Mouse (Mus musculus): Measurements from ENCODE around the gene Fam184b. TPM values are rescaled to one million over a fixed set of nuclear protein-coding genes. Genes with fewer than 3 reads are reported as not detected.

The Fam184b gene
- total and polyA plus RNA-seq, 3 experiments: not detected

- Histone ChIP-seq H3K36me3 (replicated peaks in 1 of 2; ENCODE audit: control insufficient read depth in 1 of 2, insufficient read depth in 1 of 2, low read length in 1 of 2) (peaks cover 28 to 58% of the 10 kb centered on the region in 2 experiments), H3K79me2 (replicated peaks; ENCODE audit: control insufficient read depth, extremely low read depth, insufficient read depth, poor library complexity, severe bottlenecking) (peaks cover 14% of the 10 kb centered on the region), H3K9me3 (replicated peaks; ENCODE audit: low read length) (no peaks in the 10 kb centered on the region), H3K27me3 (replicated peaks) (no peaks in the 10 kb centered on the region), H3K4me1 (ENCODE audit: control insufficient read depth in 1 of 2, insufficient read depth in 2 of 2) (peaks cover 13 to 57% of the 10 kb centered on the region in 2 experiments), H3K4me2 (ENCODE audit: insufficient read depth, low read depth, poor library complexity, severe bottlenecking) (no peak overlapping the region), H3K27ac (ENCODE audit: insufficient read depth, low read depth) (no peak overlapping the region), H3K9ac (ENCODE audit: insufficient read depth, low read depth) (no peak overlapping the region), H3K4me3 (replicated peaks in 1 of 3; ENCODE audit: low read depth in 2 of 3, low read length in 2 of 3, poor library complexity in 1 of 3) (no peak overlapping the region)
- DNase-seq (ENCODE audit: extremely low read depth): peak; percentile 61
- TF ChIP-seq HCFC1 (IDR thresholded peaks at IDR 0.05; ENCODE audit: low read depth, low read length) (no peak), MXI1 (IDR thresholded peaks at IDR 0.05; ENCODE audit: low read depth, low read length) (no peak), TCF12 (IDR thresholded peaks at IDR 0.05; ENCODE audit: low read depth, low read length) (peak; percentile 74; the same call in 1 of the 2 replicates), IRF4 (IDR thresholded peaks at IDR 0.05; ENCODE audit: low read depth, low read length) (peak; percentile 93), MEF2A (IDR thresholded peaks at IDR 0.05; ENCODE audit: borderline replicate concordance, low read depth, low read length) (peak; percentile 92), JUN (IDR thresholded peaks at IDR 0.05; ENCODE audit: insufficient read depth, low read depth, low read length) (peak; percentile 65), MAFK (IDR thresholded peaks at IDR 0.05; ENCODE audit: insufficient replicate concordance, low read length) (no peak), JUND (conservative IDR thresholded peaks at IDR 0.05; ENCODE audit: low read depth, low read length) (peak; percentile 85), EP300 (IDR thresholded peaks at IDR 0.05; ENCODE audit: low read length) (peak; percentile 88)
- dilution Hi-C loops (cut with MboI; ENCODE audit: extremely low pct_ligation_motif_present, extremely low pct_unique_long_range_greater_than_20kb, low sequenced_read_pairs) (no loop called here), in situ Hi-C loops (cut with MboI; ENCODE audit: low pct_ligation_motif_present, low pct_unique_long_range_greater_than_20kb, low sequenced_read_pairs) (no loop called here)
These were observed 40.5 kb upstream of the Fam184b start for GRCm38 (mm10) chr5:45679955-45680354.

GRCm38 (mm10) chr5:45677639-45678038 is 38.2 kb upstream of the Fam184b start:
- H3K4me2 ChIP-seq (ENCODE audit: insufficient read depth, low read depth, poor library complexity, severe bottlenecking): no peak overlapping the region
- H3K27ac ChIP-seq (ENCODE audit: insufficient read depth, low read depth): peak overlapping the region; percentile 49
- H3K9me3 ChIP-seq (replicated peaks; ENCODE audit: low read length): no peaks in the 10 kb centered on the region
- no peak overlapping the region for H3K4me3 ChIP-seq (replicated peaks in 1 of 3; ENCODE audit: low read depth in 2 of 3, low read length in 2 of 3, poor library complexity in 1 of 3)
- no peak for TF ChIP-seq GABPA (IDR thresholded peaks at IDR 0.05; ENCODE audit: insufficient replicate concordance, low read depth, low read length)
- TF ChIP-seq RCOR1 (conservative IDR thresholded peaks at IDR 0.05; ENCODE audit: low read depth, low read length): no peak
- TF ChIP-seq MYC (IDR thresholded peaks at IDR 0.05; ENCODE audit: low read depth, low read length): no peak
- TF ChIP-seq ELF1 (IDR thresholded peaks at IDR 0.05; ENCODE audit: low read depth, low read length): peak; percentile 18; the same call in 1 of the 2 replicates
- no peak for TF ChIP-seq NRF1 (IDR thresholded peaks at IDR 0.05; ENCODE audit: low read depth, low read length)
- TF ChIP-seq CHD2 (IDR thresholded peaks at IDR 0.05; ENCODE audit: low read length): no peak
- peaks cover 16% of the 10 kb centered on the region for H3K79me2 ChIP-seq (replicated peaks; ENCODE audit: control insufficient read depth, extremely low read depth, insufficient read depth, poor library complexity, severe bottlenecking)
- DNase-seq (ENCODE audit: extremely low read depth): no peak
- no peaks in the 10 kb centered on the region for H3K27me3 ChIP-seq (replicated peaks)
- dilution Hi-C loops (cut with MboI; ENCODE audit: extremely low pct_ligation_motif_present, extremely low pct_unique_long_range_greater_than_20kb, low sequenced_read_pairs) (no loop called here), in situ Hi-C loops (cut with MboI; ENCODE audit: low pct_ligation_motif_present, low pct_unique_long_range_greater_than_20kb, low sequenced_read_pairs) (no loop called here)
- peaks cover 11 to 65% of the 10 kb centered on the region in 2 experiments for H3K4me1 ChIP-seq (ENCODE audit: control insufficient read depth in 1 of 2, insufficient read depth in 2 of 2)
- H3K36me3 ChIP-seq (replicated peaks in 1 of 2; ENCODE audit: control insufficient read depth in 1 of 2, insufficient read depth in 1 of 2, low read length in 1 of 2): peaks cover 18 to 47% of the 10 kb centered on the region in 2 experiments
- H3K9ac ChIP-seq (ENCODE audit: insufficient read depth, low read depth): no peak overlapping the region
